In the genomic region with DNA sequence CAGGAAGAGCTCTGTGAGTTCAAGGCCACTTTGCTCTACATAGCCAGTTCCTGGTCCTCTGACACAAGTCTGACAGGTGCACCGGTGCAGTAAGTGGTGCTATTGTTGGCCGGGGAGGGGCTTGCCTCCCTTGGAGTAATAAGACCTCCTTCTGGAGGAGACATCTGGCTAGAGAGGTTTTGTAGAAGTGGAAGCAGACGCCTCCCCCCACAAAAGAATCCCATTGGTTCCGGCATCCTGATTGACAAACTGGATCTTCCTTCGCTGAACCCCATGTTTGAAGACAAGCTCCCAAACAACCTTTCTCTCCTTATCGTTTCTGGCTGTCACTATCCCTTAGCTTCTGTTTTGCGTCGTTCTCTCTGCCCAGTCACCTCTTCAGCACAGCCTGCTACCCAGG, we compare ENCODE assay signal across 10 mouse cellular contexts. TPM values are rescaled to one million over a fixed set of nuclear protein-coding genes. Genes with fewer than 3 reads are reported as not detected.
DNase-seq lines count a peak whose midpoint lies in the region; ATAC-seq lines count a peak whose summit lies in the region.
"Had no signal": no experiment of that assay in that cellular context is flagged by ENCODE, and none has a peak within 500 bp of the region (broad histone marks: within the 10 kb centered on the region; RNA-seq: fewer than 3 reads in every experiment).

No protein-coding gene starts in this region.

- peaks cover 8% of the 10 kb centered on the region for H3K36me3 ChIP-seq in limb, embryonic 12.5 days

- H3K4me3 ChIP-seq in limb, embryonic 12.5 days (replicated peaks): peak overlapping the region; percentile 95

- peaks cover 38% of the 10 kb centered on the region for H3K4me1 ChIP-seq in limb, embryonic 12.5 days (replicated peaks)

- 0 out of 2 replicates have a peak overlapping the region, but pooled peaks have one; percentile 12 for H3K9ac ChIP-seq in limb, embryonic 12.5 days (replicated peaks)

- DNase-seq in layer of hippocampus, adult 18-20 months (ENCODE audit: low spot score in 2 of 2): peak; percentile 30 to 73
- no peak for DNase-seq in layer of hippocampus, postnatal 36 days
- peak; percentile 83 for DNase-seq in R1 (ENCODE audit: low read depth, low spot score)
- peak; percentile 66 for DNase-seq in cerebellum, adult 9-10 months
- DNase-seq in ovary, adult 18-20 months (ENCODE audit: low spot score): no peak
- no peak for DNase-seq in urinary bladder, postnatal 36 days (ENCODE audit: low spot score in 2 of 2)
- no peak for DNase-seq in yolk sac, embryonic 10.5 days (ENCODE audit: low spot score)
- DNase-seq: kidney, postnatal 25 days; thymus, postnatal 36 days had no signal

- no peak for ATAC-seq in limb, embryonic 12.5 days (ENCODE audit: insufficient number of reproducible peaks, insufficient read depth, low FRiP score, low TSS enrichment, low read depth)

- H3K27ac ChIP-seq in limb, embryonic 12.5 days: no peak overlapping the region

- WGBS in limb, embryonic 12.5 days: 16% methylated on average over 8 of the region's 8 CpGs

- no peak overlapping the region for H3K4me2 ChIP-seq in limb, embryonic 12.5 days

- H3K9me3 ChIP-seq in limb, embryonic 12.5 days: no peaks in the 10 kb centered on the region

- H3K27me3 ChIP-seq in limb, embryonic 12.5 days: peaks cover 47% of the 10 kb centered on the region

RNA-seq across cellular contexts. Expression of a gene that starts 0.8 kb away (rescaled TPM):
- total RNA-seq in layer of hippocampus, adult 18-20 months (2021): 100 to 1,000 TPM; 106 to 111 TPM
- 100 to 1,000 TPM in 1 of 2 experiments, 10 to 100 TPM in 1; 97.3 to 111 TPM for total RNA-seq in layer of hippocampus, postnatal 36 days (2021)
- polyA plus RNA-seq in limb, embryonic 12.5 days (2016; fragmentation: Nextera tagmentation; extraction: Ambion mirVana): 9.7 and 10.7 TPM in 2 replicates

RNA-seq across cellular contexts. Expression of a gene that starts 18.2 kb away (rescaled TPM):
- total RNA-seq in layer of hippocampus, adult 18-20 months (2021): 10 to 100 TPM; 62.4 to 64.6 TPM
- 10 to 100 TPM; 60.3 to 68.3 TPM for total RNA-seq in layer of hippocampus, postnatal 36 days (2021)
- polyA plus RNA-seq in limb, embryonic 12.5 days (2016; fragmentation: Nextera tagmentation; extraction: Ambion mirVana): 101 and 106 TPM in 2 replicates

RNA-seq across cellular contexts. Expression of a gene that starts 21.6 kb away (rescaled TPM):
- total RNA-seq in layer of hippocampus, adult 18-20 months (2021): 1 to 10 TPM; 1.2 to 3.9 TPM
- total RNA-seq in layer of hippocampus, postnatal 36 days (2021): 1 to 10 TPM; 1.3 to 3.8 TPM
- polyA plus RNA-seq in limb, embryonic 12.5 days (2016; fragmentation: Nextera tagmentation; extraction: Ambion mirVana): 6.9 and 7.0 TPM in 2 replicates

RNA-seq across cellular contexts. Expression of a gene that starts 40.6 kb away (rescaled TPM):
- total RNA-seq in layer of hippocampus, adult 18-20 months (2021): 10 to 100 TPM; 62.9 to 64.5 TPM
- total RNA-seq in layer of hippocampus, postnatal 36 days (2021): 10 to 100 TPM; 61.9 to 64.0 TPM
- 164 and 174 TPM in 2 replicates for polyA plus RNA-seq in limb, embryonic 12.5 days (2016; fragmentation: Nextera tagmentation; extraction: Ambion mirVana)

RNA-seq across cellular contexts. Expression of a gene that starts 55.1 kb away (rescaled TPM):
- 100 to 1,000 TPM; 489 to 499 TPM for total RNA-seq in layer of hippocampus, adult 18-20 months (2021)
- 100 to 1,000 TPM; 455 to 507 TPM for total RNA-seq in layer of hippocampus, postnatal 36 days (2021)
- polyA plus RNA-seq in limb, embryonic 12.5 days (2016; fragmentation: Nextera tagmentation; extraction: Ambion mirVana): 1.7 and 2.3 TPM in 2 replicates

Comparison
In these comparisons a context has a peak if more than half of its experiments do, and no peak if none do; other contexts are left out.
1. DNase-seq: peak in layer of hippocampus, adult 18-20 months (2 of 2), R1 (single experiment) and cerebellum, adult 9-10 months (single experiment); none in layer of hippocampus, postnatal 36 days (0 of 2), ovary, adult 18-20 months (single experiment), urinary bladder, postnatal 36 days (0 of 2) and yolk sac, embryonic 10.5 days (single experiment).